Mouse (Mus musculus) forebrain, embryonic 16.5 days (tissue): ENCODE measurements around the gene Adipoq. TPM values are rescaled to one million over a fixed set of nuclear protein-coding genes. Genes with fewer than 3 reads are reported as not detected.

Source experiments
- ATAC-seq: fragments of 200-750 bp; cut with Nextera tagmentation; 2 replicates; pipeline ENCODE4 v1.8.0; 2017; ENCODE audit warnings: mild to moderate bottlenecking, moderate library complexity
- H3K27ac ChIP-seq: fragments of 300-500 bp; sonication (generic); 2 replicates; pipeline ENCODE4 v1.5.1; 2014; ENCODE audit warnings: low read length, control low read depth
- H3K27me3 ChIP-seq: fragments of 300-500 bp; sonication (generic); replicated peaks from 2 replicates; pipeline ENCODE4 v1.6.1; 2014; ENCODE audit warnings: low read length; ENCODE audit not compliant: control insufficient read depth, insufficient read depth
- H3K36me3 ChIP-seq: fragments of 300-500 bp; sonication (generic); 2 replicates; pipeline ENCODE4 v1.6.1; 2014; ENCODE audit not compliant: control insufficient read depth, insufficient read depth
- H3K4me1 ChIP-seq: fragments of 300-500 bp; sonication (generic); replicated peaks from 2 replicates; pipeline ENCODE4 v1.6.1; 2014; ENCODE audit warnings: low read length; ENCODE audit not compliant: control insufficient read depth, insufficient read depth
- H3K4me2 ChIP-seq: fragments of 300-500 bp; sonication (generic); 2 replicates; pipeline ENCODE4 v1.6.1; 2014; ENCODE audit warnings: mild to moderate bottlenecking, low read length, control low read depth
- H3K4me3 ChIP-seq: fragments of 300-500 bp; sonication (generic); replicated peaks from 2 replicates; pipeline ENCODE4 v1.5.1; 2014; ENCODE audit warnings: mild to moderate bottlenecking, low read length, control low read depth
- H3K9ac ChIP-seq: fragments of 300-500 bp; sonication (generic); replicated peaks from 2 replicates; pipeline ENCODE4 v1.6.1; 2014; ENCODE audit warnings: low read depth, low read length, control low read depth
- H3K9me3 ChIP-seq: fragments of 300-500 bp; sonication (generic); 2 replicates; pipeline ENCODE4 v1.6.1; 2016; ENCODE audit warnings: low read length; ENCODE audit not compliant: control insufficient read depth
- WGBS: fragments of 180-500 bp; shearing (Covaris S2); extraction: QIAGEN DNeasy Blood & Tissue Kit; methylation state at CpG from one replicate; pipeline ENCODE4 v1.1.7; 2014; 5-methylcytosine and 5-hydroxymethylcytosine counted together
- microRNA-seq: library from miRNA; unstranded; fragments of <30 nt; microRNA quantifications from one replicate; pipeline ENCODE4, GENCODE M21; 2017
- polyA plus RNA-seq: library from polyadenylated mRNA; unstranded; fragments of >200 nt; fragmentation: Nextera tagmentation; extraction: Ambion mirVana; gene quantifications from 2 replicates; pipeline ENCODE4 v1.2.1, GENCODE M21; 2015

Gene Adipoq
- polyA plus RNA-seq, 1 experiment from 2014 or later, result not detected

- WGBS, result 91% methylated on average over 6 of the region's 6 CpGs
- no peaks in the 10 kb centered on the region for H3K9me3 ChIP-seq
- H3K4me2 ChIP-seq, result no peak overlapping the region
Measured at GRCm38 (mm10) chr16:23196791-23197190, 50.5 kb downstream of the Adipoq start.

GRCm38 (mm10) chr16:23201498-23201897, 55.2 kb downstream of the Adipoq start:
- H3K27me3 ChIP-seq, result no peaks in the 10 kb centered on the region
- H3K36me3 ChIP-seq, result no peaks in the 10 kb centered on the region
- H3K9ac ChIP-seq, result no peak overlapping the region
- no peak overlapping the region for H3K4me2 ChIP-seq
- H3K27ac ChIP-seq, result no peak overlapping the region
- no peaks in the 10 kb centered on the region for H3K4me1 ChIP-seq
- no peak overlapping the region for H3K4me3 ChIP-seq
- no peak for ATAC-seq
- H3K9me3 ChIP-seq, result no peaks in the 10 kb centered on the region

More at GRCm38 (mm10) chr16:23196791-23197190, 50.5 kb downstream of the Adipoq start:
- Histone ChIP-seq H3K27ac (no peak overlapping the region), H3K9ac (no peak overlapping the region), H3K36me3 (no peaks in the 10 kb centered on the region), H3K4me1 (no peaks in the 10 kb centered on the region), H3K27me3 (no peaks in the 10 kb centered on the region), H3K4me3 (no peak overlapping the region)
- ATAC-seq, result no peak

Small RNA genes lying within 50 kb of the gene (microRNA-seq; reads per million reads assigned to microRNA genes)
- gene Gm49346, result not detected

Other genes starting within 250 kb of the Adipoq start
- not detected in 2 replicates for gene Fetub, start 228.2 kb upstream of the Adipoq start, polyA plus RNA-seq
- not detected in 2 replicates for gene Hrg, start 195.5 kb upstream of the Adipoq start, polyA plus RNA-seq
- not detected in 2 replicates for gene Kng2, start 117.1 kb upstream of the Adipoq start, polyA plus RNA-seq
- gene Kng1, start 88.7 kb upstream of the Adipoq start, polyA plus RNA-seq, result not detected in 2 replicates
- 378 and 390 TPM in 2 replicates for gene Eif4a2, start 39.1 kb upstream of the Adipoq start, polyA plus RNA-seq
- 67.2 and 79.4 TPM in 2 replicates for gene Rfc4, start 18.8 kb upstream of the Adipoq start, polyA plus RNA-seq
- gene St6gal1, start 78.2 kb downstream of the Adipoq start, polyA plus RNA-seq, result 50.4 and 61.7 TPM in 2 replicates